Mouse (Mus musculus) regulatory T cell (primary cell): ENCODE results near the gene Pask.
"Not testable (repeated sequence)": the region's sequence is repeated elsewhere in the genome, so short reads cannot be mapped to it uniquely, and the experiment has no call there.

Experiments
- in situ Hi-C: fragments of 300-600 bp; cut with MboI, MseI; formaldehyde crosslinking; loops from one replicate; pipeline ENCODE4 v1.15.1; 2025; ENCODE audit warnings: high pct_unique_total_duplicates

The Pask gene

GRCm38 (mm10) chr1:93342648-93343503 lies at the start of gene Pask, which contains the start of gene Ppp1r7:
TSS of gene Pask (minus strand) at chr1:93343482.
TSS of gene Ppp1r7 (plus strand) at chr1:93342854.
- in situ Hi-C loops: no loop called here

- in situ Hi-C loops: no loop called here
These were observed 45.6 kb upstream of the Pask start for GRCm38 (mm10) chr1:93388906-93389305.

- in situ Hi-C loops: no loop called here
These were observed 43.9 kb upstream of the Pask start for GRCm38 (mm10) chr1:93387198-93387597.

DNA sequence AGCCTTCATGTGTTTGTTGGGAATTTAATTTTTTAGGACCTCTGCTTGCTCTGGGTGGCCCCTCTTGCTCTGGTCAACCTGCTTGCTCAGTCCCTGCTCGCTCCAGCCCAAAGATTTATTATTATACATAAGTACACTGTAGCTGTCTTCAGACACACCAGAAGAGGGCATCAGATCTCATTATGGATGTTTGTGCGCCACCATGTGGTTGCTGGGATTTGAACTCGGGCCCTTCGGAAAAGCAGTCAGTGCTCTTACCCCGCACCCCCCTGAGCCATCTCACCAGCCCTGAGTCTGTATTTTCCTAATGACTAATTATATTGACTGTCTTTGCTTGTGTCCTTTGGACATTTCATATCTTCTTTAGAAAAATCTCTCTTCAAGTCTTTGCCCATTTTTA lies 35.8 kb upstream of the Pask start:
- in situ Hi-C loops: no loop called here

DNA sequence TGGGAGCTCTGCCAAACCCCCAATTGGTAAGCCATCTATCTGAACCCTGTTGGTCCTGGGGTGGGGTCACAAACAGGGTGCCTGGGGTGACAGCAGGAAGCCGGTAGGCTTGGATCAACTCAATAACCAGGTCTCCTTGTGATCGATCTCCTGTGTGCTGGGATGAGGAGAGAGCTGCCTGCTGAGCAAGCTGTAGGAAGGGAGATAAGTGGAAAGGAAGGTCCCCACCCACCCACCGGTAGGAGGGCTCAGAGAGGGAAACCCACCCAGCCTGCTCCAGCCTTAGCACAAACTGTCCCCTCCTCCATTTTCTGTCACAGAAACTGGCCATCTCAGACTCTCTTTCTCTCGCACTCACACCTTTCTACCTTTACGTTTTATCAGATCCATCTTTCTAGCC lies 34.0 kb upstream of the Pask start:
- in situ Hi-C loops: no loop called here

- in situ Hi-C loops: no loop called here
These were observed 30.4 kb upstream of the Pask start, which contains the start of gene Ano7 for GRCm38 (mm10) chr1:93373665-93374064. TSS of gene Ano7 (plus strand) at chr1:93373930.

- in situ Hi-C loops: no loop called here
These were observed 22.4 kb upstream of the Pask start for GRCm38 (mm10) chr1:93365641-93366040.

- in situ Hi-C loops: no loop called here
These were observed 19.4 kb upstream of the Pask start for GRCm38 (mm10) chr1:93362661-93363060.

DNA sequence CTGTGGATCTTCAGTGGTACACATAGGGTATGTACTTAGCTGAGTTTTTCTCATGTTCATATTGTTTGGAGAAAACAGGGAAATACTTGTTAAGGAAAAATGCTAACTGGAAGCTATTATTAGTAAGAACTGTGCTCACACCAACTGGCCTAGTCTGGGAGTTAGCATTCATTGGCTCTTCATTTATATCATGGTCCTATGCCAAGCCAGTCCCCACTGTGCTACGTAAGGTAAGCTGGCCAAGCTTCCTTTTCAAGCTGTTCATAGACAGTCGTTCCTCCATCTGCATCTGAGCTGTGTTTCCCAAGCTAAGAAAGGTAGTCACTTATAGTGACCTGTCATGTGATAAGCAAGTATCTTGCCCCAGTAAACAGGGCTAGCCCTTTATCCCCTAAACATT lies 9.4 kb upstream of the Pask start:
- in situ Hi-C loops: no loop called here

DNA sequence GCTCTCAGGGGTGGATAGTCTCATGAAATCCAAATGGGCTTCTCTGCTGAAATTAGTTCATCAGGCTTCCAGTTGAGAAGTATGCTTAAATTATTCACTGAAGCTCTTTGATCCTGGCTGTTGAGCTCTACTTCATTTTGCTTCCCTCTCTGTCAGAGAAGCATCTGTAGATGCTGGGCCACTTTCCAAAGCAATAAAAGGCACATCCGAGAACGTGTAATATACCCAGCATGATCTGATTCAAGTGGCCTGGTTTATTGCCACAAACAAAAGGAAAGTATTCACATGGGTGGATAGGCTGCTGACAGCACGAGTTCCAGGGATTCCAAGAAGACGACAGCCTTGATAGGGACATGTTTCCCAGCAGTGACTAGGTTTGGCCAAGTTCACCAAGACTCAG lies 6.4 kb upstream of the Pask start:
- in situ Hi-C loops: no loop called here

DNA sequence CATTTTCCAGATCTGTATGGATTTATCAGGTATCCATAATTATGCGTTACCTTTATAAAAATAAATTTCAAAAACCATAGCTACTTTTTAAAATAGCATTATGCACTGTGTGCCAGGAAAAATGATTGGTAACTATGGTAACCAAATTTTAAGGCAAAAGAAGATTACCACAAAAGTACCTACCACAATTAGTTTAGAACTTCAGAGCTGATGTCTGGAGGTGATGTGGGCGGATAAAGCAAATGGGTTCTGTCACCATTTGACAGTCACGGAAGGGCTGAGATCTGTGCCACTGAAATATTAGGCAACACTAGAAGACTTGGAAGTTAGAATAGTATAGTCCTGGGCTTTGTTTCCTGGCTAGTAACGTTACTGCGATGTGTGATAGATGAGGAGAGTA lies 3.9 kb upstream of the Pask start:
- in situ Hi-C loops: no loop called here

DNA sequence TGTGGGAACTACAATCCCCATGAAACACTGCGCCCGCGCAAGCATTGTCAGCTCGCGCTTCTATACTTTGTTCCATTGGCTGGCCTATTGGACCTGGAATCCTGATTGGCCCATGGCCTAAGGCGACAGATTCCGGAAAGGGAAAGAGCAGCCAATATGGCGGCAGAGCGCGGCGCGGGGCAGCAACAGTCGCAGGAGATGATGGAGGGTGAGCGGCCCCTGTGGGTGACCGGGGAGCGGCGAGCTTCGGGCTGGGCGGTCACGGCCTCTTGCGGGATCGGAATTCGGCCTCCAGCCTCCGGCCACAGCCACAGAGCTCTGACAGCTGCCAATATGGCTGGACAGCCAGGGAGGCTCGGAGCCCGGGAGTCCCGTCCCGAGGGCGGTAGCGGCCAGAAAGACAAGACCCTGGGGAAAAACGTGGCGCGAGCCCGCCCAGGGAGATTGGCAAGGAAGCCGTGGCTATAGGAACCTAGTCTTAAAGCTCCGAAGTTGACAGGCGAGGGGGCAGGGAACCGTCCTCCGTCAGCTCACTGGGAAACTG lies 294 bp upstream of the Pask start:
- in situ Hi-C loops: no loop called here

DNA sequence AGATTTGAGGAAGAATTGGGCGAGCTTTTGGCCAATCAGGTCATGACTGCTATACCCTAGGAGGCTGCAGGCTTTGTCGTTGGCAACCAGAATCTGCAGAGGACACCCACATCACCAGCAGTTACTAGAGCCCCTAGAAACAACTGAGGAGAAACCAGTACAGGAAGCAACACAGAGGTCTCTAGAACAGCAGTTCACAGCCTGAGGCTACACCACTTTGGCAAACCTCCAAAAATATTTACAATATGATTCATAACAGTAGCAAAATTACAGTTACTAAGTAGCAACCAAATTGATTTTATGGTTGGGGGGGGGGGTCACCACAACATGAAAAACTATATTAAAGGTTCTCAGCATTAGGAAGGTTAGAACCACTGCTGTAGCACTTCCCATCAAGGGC lies 8.7 kb downstream of the Pask start:
- in situ Hi-C loops: no loop called here

- in situ Hi-C loops: no loop called here
These were observed 16.8 kb downstream of the Pask start for GRCm38 (mm10) chr1:93326446-93326845.

DNA sequence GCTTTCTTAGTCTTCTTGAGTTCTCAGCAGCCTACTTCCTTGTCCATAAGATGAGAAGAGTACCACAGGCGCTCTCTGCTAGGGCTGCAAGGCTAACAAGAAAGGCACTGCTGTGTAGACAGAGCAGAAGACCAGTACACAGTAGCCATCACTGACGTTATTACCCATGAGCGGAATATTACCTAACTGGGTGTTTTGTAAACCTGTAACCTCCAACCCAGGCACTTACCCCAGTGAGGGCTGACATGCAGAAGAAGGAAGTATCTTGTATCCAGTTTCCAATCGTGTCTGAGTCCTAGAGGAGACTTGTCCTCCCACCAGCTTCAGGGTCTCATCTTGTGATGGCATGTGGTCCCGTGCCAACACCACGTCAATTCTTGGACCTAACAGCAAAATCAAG lies 19.3 kb downstream of the Pask start:
- in situ Hi-C loops: no loop called here

GRCm38 (mm10) chr1:93305581-93306337 lies 37.5 kb downstream of the Pask start, which contains the start of gene Mterf4:
TSS of gene Mterf4 (minus strand) at chr1:93305915.
- in situ Hi-C loops: no loop called here

GRCm38 (mm10) chr1:93300578-93300977 lies 42.7 kb downstream of the Pask start:
- in situ Hi-C loops: no loop called here

GRCm38 (mm10) chr1:93299791-93300190 lies 43.5 kb downstream of the Pask start:
- in situ Hi-C loops: no loop called here

- in situ Hi-C loops: not testable (repeated sequence)
These were observed 48.8 kb downstream of the Pask start for GRCm38 (mm10) chr1:93294491-93294890.

- in situ Hi-C loops: no loop called here
These were observed 51.3 kb downstream of the Pask start for GRCm38 (mm10) chr1:93292006-93292405.

GRCm38 (mm10) chr1:93291591-93291990 lies 51.7 kb downstream of the Pask start:
- in situ Hi-C loops: no loop called here

DNA sequence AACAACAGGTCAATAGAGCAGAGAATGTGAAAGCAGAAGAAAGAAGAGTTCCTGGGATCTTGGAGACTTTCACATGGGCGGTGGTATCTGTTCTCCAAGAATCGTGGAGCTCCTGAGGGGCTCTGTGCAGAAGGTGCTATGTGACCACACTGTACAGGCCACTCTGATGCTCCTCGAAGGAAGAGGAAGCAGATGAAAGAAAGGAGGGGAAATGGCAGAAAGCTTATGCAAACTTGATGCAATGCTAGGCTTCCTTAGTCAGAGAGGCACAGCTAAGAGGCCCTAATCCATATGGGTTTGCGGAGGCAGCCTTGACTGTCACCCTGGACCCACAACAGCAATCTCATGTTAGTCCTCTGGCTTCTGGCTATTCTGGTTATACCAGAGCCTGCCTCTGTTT lies 52.3 kb downstream of the Pask start:
- in situ Hi-C loops: no loop called here
